Mouse (Mus musculus) kidney, embryonic 14.5 days (tissue): ENCODE data around the gene H13. TPM values are rescaled to one million over a fixed set of nuclear protein-coding genes. Genes with fewer than 3 reads are reported as not detected.
"Not testable (repeated sequence)": the region's sequence is repeated elsewhere in the genome, so short reads cannot be mapped to it uniquely, and the experiment has no call there.

Source experiments
- ATAC-seq: fragments of 200-750 bp; cut with Nextera tagmentation; 2 replicates; pipeline ENCODE4 v1.8.0; 2017; ENCODE audit warnings: moderate number of reproducible peaks, mild to moderate bottlenecking, moderate TSS enrichment, moderate library complexity; ENCODE audit not compliant: low FRiP score, low TSS enrichment
- H3K27ac ChIP-seq: fragments of 300-500 bp; sonication (generic); 2 replicates; pipeline ENCODE4 v1.5.1; 2014; ENCODE audit warnings: low read depth, mild to moderate bottlenecking, low read length, moderate library complexity, mixed read lengths
- H3K27me3 ChIP-seq: fragments of 300-500 bp; sonication (generic); 2 replicates; pipeline ENCODE4 v1.6.1; 2014; ENCODE audit warnings: mild to moderate bottlenecking, low read length; ENCODE audit not compliant: control insufficient read depth, insufficient read depth
- H3K36me3 ChIP-seq: fragments of 300-500 bp; sonication (generic); 2 replicates; pipeline ENCODE4 v1.6.1; 2014; ENCODE audit warnings: low read length, mixed read lengths; ENCODE audit not compliant: control insufficient read depth, insufficient read depth
- H3K4me1 ChIP-seq: fragments of 300-500 bp; sonication (generic); 2 replicates; pipeline ENCODE4 v1.6.1; 2014; ENCODE audit warnings: low read length, mixed read lengths; ENCODE audit not compliant: control insufficient read depth, insufficient read depth
- H3K4me2 ChIP-seq: fragments of 300-500 bp; sonication (generic); replicated peaks from 2 replicates; pipeline ENCODE4 v1.6.1; 2014; ENCODE audit warnings: low read depth, mild to moderate bottlenecking, low read length
- H3K4me3 ChIP-seq: fragments of 300-500 bp; sonication (generic); 2 replicates; pipeline ENCODE4 v1.5.1; 2014; ENCODE audit warnings: mild to moderate bottlenecking, low read length
- H3K9ac ChIP-seq: fragments of 300-500 bp; sonication (generic); 2 replicates; pipeline ENCODE4 v1.6.1; 2014; ENCODE audit warnings: low read depth, mild to moderate bottlenecking, low read length, moderate library complexity
- H3K9me3 ChIP-seq: fragments of 300-500 bp; sonication (generic); 2 replicates; pipeline ENCODE4 v1.6.1; 2016; ENCODE audit warnings: low read length; ENCODE audit not compliant: control insufficient read depth
- WGBS: fragments of 180-500 bp; shearing (Covaris S2); extraction: QIAGEN DNeasy Blood & Tissue Kit; methylation state at CpG from one replicate; pipeline ENCODE4 v1.1.7; 2014; 5-methylcytosine and 5-hydroxymethylcytosine counted together
- polyA plus RNA-seq: library from polyadenylated mRNA; unstranded; fragments of >200 nt; fragmentation: Nextera tagmentation; extraction: Ambion mirVana; gene quantifications from 2 replicates; pipeline ENCODE4 v1.2.1, GENCODE M21; 2014

Gene H13
- polyA plus RNA-seq, 1 experiment from 2014 or later, result 147 TPM

DNA sequence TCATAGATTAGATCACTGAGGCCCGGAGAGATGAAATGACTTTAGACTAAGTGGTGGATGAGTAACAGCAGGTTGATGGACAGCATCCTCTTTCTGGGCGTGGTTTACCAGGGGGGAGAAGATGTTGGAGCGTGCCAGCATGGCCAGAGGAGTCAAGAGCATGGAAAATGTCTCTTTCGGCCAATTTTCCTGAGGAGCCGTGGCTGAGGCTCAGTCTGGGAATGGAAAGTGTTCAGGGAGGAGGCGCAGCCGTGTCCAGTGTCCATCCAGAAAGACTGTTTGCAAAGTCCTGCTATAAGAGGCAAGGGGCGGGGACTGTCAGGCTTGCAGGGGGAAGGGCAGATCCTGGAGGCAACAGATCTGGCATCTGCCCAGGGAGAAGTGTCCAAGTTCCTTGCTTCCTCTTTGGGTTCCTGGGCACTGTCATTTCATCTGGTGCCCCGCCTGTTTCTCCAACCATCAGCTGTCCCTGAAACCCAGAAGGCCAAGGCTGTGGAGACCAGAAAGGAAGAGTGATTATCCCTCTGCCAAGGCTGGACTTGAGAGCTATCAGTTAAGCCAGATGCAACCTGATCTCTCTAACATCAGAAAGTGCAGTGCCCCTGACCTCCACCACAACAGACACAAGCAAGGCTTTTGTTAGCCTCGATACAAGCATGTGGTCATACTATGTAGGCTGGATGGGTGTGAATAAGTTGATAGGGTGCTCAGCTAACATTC is 16.2 kb upstream of the H13 start:
- Histone ChIP-seq H3K4me2 (no peak overlapping the region), H3K4me3 (no peak overlapping the region), H3K27me3 (no peaks in the 10 kb centered on the region), H3K27ac (no peak overlapping the region), H3K9ac (no peak overlapping the region), H3K4me1 (peaks cover 3% of the 10 kb centered on the region; the same call in 1 of the 2 replicates), H3K9me3 (no peaks in the 10 kb centered on the region), H3K36me3 (no peaks in the 10 kb centered on the region)
- 61% methylated on average over 10 of the region's 10 CpGs for WGBS
- ATAC-seq, result peak; percentile 45; the same call in 1 of the 2 replicates

DNA sequence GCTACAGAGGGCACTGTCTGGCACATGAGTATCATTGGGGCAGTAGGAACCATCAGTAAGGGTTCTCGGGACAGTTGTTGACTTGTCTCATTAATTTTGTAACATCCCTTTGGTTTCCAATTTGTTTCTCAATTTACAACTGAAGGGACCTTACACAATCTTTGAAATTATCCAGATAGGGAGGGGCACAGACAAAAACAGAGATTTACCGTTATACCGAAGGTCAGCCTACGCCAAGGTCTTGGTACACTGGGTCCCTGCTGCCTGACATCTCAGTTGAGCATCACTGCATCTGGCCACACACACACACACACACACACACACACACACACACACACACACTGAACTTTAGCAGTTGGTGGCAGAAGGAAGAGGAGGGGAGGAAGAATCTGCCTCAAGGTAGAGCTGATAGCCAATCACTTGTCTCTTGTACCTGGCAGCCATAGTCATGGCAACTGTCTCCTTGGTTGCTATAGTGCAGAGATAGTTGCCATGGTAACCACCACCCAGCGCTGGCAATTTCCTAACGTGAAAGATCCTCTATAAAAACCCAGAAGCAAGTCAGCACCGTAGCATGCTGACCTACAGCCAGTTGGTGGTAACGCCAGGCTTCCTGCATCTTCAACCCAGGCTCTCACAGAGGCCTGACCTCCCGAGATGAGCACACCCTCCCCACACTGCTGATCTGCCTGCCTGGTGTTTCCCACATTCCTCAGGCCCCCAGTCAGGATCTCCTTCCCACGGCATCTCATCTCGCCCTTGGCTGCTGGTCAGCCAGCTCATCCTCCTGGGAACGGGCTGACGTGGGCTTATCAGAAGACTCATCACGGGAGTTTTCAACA is 15.2 kb upstream of the H13 start:
- Histone ChIP-seq H3K4me3 (no peak overlapping the region), H3K9me3 (no peaks in the 10 kb centered on the region), H3K4me2 (no peak overlapping the region), H3K36me3 (no peaks in the 10 kb centered on the region), H3K4me1 (peaks cover 3% of the 10 kb centered on the region; the same call in 1 of the 2 replicates), H3K27me3 (no peaks in the 10 kb centered on the region), H3K9ac (no peak overlapping the region), H3K27ac (0 out of 2 replicates have a peak overlapping the region, but pooled peaks have one; percentile 10)
- no peak for ATAC-seq
- 50% methylated on average over 14 of the region's 14 CpGs for WGBS

DNA sequence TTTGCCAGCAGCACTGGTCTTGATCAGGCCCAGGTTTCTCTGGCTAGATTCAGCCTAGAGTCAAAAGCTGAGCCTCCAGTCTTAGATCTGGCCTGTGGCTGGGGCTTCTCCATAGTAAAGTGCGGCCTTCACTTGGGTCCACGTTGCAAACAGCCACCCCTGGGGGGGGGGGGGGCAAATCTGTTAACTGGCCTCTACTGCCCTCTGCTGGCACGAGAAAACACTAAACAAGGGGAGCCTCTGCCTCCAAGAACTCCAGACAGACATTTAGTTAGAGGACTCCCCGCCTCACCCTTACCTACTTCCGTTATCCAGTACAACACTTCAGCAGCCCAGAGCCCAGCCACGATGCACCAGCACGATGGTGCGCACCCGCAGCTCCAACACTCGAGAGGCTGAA is 11.9 kb upstream of the H13 start:
- 62% methylated on average over 10 of the region's 10 CpGs for WGBS
- Histone ChIP-seq H3K9me3 (no peaks in the 10 kb centered on the region), H3K36me3 (no peaks in the 10 kb centered on the region), H3K27me3 (no peaks in the 10 kb centered on the region), H3K4me3 (no peak overlapping the region), H3K4me1 (peaks cover 3% of the 10 kb centered on the region; the same call in 1 of the 2 replicates), H3K4me2 (no peak overlapping the region), H3K27ac (no peak overlapping the region), H3K9ac (no peak overlapping the region)
- ATAC-seq, result no peak

DNA sequence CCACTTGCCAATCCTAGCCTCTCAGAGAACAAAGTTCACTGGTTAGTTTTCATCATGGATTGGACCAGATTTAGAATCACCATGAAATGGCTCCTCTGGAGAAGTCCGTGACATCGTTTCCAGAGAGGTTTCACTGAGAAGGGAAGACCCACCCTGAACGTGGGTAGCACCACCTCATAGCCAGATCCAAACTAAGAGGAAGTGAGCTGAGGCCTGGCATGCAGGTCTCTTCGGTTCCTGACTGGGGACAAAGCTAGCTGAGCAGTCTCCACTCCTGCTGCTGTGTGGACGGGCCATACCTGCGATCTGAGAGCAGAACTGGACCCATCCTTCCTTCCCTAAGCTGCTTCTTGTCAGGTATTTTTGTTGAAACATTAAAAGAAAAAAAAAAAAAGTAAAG is 8.1 kb upstream of the H13 start:
- Histone ChIP-seq H3K27me3 (no peaks in the 10 kb centered on the region), H3K36me3 (no peaks in the 10 kb centered on the region), H3K4me1 (no peaks in the 10 kb centered on the region), H3K4me3 (no peak overlapping the region), H3K4me2 (no peak overlapping the region), H3K9me3 (no peaks in the 10 kb centered on the region), H3K9ac (no peak overlapping the region), H3K27ac (no peak overlapping the region)
- 79% methylated on average over 6 of the region's 6 CpGs for WGBS
- ATAC-seq, result no peak

DNA sequence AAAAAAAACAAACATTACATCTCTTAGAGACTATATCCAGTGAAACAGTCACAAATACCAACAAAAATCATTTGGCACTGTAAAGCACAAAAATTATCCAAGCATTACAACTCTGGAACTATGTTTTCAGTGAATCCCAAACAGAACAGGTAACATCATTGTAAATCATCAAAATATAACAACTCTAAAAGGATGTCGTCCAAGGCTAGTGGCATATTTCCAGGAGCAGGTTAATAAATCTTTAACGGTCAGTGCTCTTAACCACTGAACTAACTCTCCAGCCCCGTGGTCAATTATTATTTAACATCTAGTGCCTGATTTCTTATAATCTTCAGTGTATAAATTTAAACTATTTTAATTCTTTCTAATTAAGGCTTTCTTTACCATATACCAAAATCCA is 3.1 kb upstream of the H13 start:
- H3K4me1 ChIP-seq, H3K36me3 ChIP-seq, H3K27me3 ChIP-seq, H3K27ac ChIP-seq, H3K9me3 ChIP-seq, H3K4me3 ChIP-seq, H3K9ac ChIP-seq, ATAC-seq, H3K4me2 ChIP-seq: not testable (repeated sequence)
- WGBS, result 55% methylated on average over 3 of the region's 3 CpGs

DNA sequence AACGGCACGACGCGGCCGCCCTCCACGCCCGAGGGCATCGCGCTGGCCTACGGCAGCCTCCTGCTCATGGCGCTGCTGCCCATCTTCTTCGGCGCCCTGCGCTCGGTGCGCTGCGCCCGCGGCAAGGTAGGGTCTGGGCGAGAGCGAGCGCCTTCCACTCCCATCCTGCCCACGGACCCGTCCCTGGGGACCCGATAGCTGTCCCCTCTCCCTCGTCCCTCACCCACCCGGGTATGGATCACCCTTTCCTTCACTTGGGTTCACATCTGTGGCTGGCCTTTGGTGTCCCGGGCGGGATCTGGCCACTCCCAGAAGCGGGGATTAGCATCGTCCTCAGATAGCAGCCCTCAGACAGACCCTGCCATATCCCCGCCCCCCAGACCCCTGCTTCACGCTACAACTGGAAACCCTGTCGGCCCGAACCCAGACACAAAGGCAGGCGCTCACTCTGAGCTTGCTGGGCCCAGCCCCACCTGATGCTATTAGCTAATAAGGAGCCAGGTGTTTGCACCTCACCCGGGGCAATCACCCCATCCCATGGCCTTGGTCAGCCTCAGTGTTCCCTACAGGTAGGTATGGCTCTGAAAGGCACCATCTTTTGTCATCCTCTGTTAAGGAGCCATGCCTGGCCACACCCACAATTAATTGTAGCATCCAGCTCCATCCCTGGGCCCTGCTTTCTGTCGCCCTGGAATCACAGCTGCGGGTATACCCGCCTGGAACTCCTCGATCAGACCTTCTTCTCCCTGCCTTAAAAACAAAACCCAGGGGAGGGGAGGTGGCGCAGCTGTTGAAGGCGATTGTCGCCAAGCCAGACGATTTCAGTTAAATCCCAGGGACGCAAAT is 601 bp downstream of the H13 start:
- Histone ChIP-seq H3K4me3 (peak overlapping the region; percentile 89), H3K4me2 (peak overlapping the region; percentile 90), H3K9ac (peak overlapping the region; percentile 98), H3K27me3 (no peaks in the 10 kb centered on the region), H3K4me1 (peaks cover 36% of the 10 kb centered on the region), H3K27ac (peak overlapping the region; percentile 95), H3K36me3 (peaks cover 27% of the 10 kb centered on the region), H3K9me3 (no peaks in the 10 kb centered on the region)
- peak; percentile 90 for ATAC-seq
- under 1% methylated on average over 46 of the region's 46 CpGs for WGBS

DNA sequence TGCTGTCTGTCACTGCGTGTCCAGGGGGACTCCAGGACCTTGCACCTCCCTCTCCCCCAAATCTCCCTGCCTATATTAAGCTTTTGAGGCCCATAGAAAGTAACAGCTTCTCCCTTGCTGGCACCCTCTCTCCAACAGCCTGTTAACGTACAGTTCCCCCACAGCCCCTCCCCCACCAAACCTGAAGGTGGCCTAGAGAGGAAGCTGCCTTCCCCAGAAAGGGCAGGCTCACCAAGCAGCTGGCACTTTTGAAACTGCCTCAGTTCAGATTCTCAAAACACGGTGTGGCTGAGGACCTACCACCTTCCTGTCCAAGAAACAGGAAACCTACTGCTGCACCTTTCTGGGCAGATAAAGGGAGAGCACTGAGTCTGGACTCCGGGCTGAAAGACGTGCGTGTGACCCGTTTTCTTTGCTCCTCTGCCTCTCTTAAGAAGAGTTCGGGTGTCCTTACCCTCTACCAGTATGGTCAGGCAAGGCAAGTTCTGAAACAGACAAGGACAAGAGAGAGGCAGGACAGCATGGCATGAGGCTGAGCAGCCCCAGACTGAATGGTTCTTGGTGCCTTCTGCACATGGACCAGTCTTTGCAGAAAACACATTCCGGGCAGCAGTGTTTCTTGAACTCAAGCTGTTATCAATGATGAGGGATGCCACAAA is 1.9 kb downstream of the H13 start:
- Histone ChIP-seq H3K9ac (peak overlapping the region; percentile 98), H3K4me3 (peak overlapping the region; percentile 89), H3K36me3 (peaks cover 40% of the 10 kb centered on the region), H3K27me3 (no peaks in the 10 kb centered on the region), H3K9me3 (no peaks in the 10 kb centered on the region), H3K27ac (peak overlapping the region; percentile 95; the same call in 1 of the 2 replicates), H3K4me2 (peak overlapping the region; percentile 90), H3K4me1 (peaks cover 36% of the 10 kb centered on the region)
- 37% methylated on average over 9 of the region's 9 CpGs for WGBS
- ATAC-seq, result no peak

DNA sequence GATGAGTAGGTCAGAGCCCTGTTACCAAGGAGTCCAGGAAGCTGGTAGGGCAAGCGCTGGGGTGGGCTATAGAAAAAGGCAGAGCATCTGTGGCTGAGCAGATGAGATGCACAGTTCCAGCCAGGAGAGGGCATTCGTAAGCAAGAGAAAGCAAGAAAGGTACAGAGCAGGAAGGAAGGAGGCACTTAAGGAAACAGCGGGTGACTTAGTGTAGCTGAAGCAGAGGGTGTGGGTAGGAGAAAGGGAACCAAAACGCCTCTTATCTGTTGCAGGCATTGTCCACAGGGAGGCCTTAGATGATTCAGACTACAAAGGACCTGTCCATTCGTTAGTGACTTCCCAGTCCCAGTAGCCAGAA is 2.4 kb downstream of the H13 start:
- peak overlapping the region; percentile 90 for H3K4me2 ChIP-seq
- H3K4me1 ChIP-seq, result peaks cover 36% of the 10 kb centered on the region
- H3K9me3 ChIP-seq, result no peaks in the 10 kb centered on the region
- WGBS, result 30% methylated on average over 5 of the region's 5 CpGs
- ATAC-seq, result peak; percentile 19; the same call in 1 of the 2 replicates
- H3K36me3 ChIP-seq, result peaks cover 45% of the 10 kb centered on the region
- no peak overlapping the region for H3K27ac ChIP-seq
- no peaks in the 10 kb centered on the region for H3K27me3 ChIP-seq
- peak overlapping the region; percentile 98 for H3K9ac ChIP-seq
- peak overlapping the region; percentile 89 for H3K4me3 ChIP-seq
